Mouse (Mus musculus) induced T-regulatory cell, adult 2 months (primary cell): ENCODE results near the gene Zfp629.
"Not testable (repeated sequence)": the region's sequence is repeated elsewhere in the genome, so short reads cannot be mapped to it uniquely, and the experiment has no call there.

Experiments
- DNase-seq: peaks from one replicate; pipeline ENCODE4 v3.0.0-alpha.2; 2012; ENCODE audit warnings: low read depth

Zfp629 gene

GRCm38 (mm10) chr7:127614891-127615843 lies at the start of gene Zfp629:
TSS of gene Zfp629 (minus strand) at chr7:127615797.
- DNase-seq = peak; percentile 37

- DNase-seq = no peak
Observed at GRCm38 (mm10) chr7:127662926-127663325, 47.3 kb upstream of the Zfp629 start.

DNA sequence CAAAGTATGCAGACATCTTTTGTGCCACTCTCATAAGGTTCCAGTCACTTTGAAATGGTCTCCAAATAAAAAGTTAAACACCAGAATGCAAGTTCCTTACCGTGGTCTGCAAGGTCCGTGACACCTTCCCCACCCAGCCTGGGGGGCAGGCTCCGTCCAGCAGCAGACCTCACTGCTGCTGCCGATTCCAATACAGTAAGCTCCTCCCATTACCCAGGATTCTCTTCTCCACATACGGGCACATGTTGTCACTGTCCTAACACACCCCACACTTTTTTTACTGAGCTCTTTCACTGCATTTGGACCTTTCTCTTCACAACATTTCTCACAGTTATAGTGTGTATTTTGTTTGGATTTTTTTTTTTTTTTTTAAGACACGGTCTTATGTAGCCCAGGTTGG lies 46.2 kb upstream of the Zfp629 start:
- DNase-seq = no peak

GRCm38 (mm10) chr7:127660882-127661281 lies 45.3 kb upstream of the Zfp629 start:
- DNase-seq = no peak

- peak; percentile 82 for DNase-seq
Observed at GRCm38 (mm10) chr7:127656946-127657345, 41.3 kb upstream of the Zfp629 start.

GRCm38 (mm10) chr7:127654318-127654717 lies 38.7 kb upstream of the Zfp629 start:
- no peak for DNase-seq

DNA sequence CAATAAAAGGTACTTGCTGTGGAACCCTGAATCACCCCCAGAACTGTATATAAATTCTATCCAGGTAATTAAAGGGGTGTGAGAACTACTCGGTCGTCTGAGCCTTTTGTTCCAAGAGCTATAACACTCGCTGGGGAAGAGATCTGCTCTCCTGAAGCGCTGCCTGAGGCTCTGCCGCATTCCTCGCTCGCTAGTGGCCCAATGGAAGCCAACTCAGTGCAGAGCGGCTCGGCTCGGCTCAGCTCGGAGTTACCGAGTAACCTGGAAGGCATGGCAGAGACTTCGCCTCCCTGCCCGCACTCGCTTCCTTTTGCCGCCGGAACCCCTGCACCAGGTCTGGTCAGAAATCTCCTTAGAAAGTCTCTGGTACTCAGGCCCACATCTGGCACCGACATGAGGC lies 36.5 kb upstream of the Zfp629 start:
- DNase-seq = no peak

GRCm38 (mm10) chr7:127651624-127652023 lies 36.0 kb upstream of the Zfp629 start:
- DNase-seq = no peak

DNA sequence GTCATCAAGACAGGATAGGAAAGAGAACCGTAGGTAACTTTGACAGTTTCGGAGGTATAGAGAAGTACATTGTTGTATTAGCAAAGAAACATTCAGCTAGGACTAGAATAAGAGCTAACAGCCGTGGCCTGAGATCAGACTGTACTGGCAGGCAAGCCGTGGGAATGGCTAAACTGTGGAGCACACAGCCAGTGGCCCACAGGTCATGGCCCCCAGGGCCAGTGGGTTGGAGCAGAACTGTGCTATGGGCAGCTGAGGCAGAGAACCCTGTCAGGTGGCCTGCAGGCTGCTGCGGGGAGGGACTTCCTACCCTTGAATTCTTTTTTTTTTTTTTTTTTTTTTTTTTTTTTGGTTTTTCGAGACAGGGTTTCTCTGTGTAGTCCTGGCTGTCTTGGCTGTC lies 33.6 kb upstream of the Zfp629 start:
- no peak for DNase-seq

DNA sequence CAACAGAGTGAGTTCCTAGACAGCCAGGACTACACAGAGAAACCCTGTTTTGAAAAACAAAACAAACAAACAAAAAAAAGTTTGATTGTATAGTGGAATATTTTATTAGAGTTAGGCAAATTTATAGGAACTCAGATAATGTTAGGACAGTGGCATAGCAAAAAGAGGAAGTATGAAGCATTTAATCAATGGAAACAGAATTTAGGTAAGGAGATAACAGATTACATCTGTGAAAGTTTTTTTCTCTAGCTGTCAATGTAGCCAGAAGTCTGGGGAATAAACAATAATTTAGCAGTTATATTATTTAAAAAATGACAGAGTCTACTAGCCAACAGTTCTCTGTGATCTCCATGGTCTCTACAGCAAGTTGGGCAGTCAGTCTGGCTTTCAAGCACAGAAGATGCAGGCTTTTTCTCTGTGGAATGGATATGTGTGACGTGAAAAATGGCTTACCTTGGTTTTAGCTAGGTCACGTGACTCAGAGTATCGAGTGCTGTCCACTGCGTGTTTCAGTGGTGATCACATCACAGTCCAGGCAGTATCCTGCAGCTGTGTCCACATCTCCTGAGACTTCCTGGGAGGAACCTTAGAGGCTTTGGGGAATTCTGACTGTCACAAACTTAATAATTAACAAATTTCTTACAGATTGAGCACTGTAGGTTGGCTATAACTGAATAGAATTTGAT lies 33.1 kb upstream of the Zfp629 start:
- no peak for DNase-seq

DNA sequence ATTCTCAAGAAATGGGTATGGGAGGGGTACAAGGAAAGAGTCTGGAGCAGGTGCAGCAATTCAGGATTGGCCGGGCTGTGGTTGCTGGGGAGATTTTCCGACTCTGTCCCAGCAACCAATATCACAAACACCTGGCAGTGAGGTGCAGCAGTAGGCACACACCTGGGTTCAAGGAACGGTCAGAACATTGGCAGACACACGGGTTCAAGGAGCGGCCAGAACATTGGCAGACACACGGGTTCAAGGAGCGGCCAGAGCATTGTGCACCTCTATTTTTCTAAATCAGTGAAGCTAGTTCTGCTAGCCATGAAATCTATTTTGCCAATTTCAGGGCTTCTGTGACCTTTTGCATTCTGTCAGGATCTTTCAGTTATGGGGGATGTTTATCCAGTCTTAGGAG lies 32.0 kb upstream of the Zfp629 start:
- not testable (repeated sequence) for DNase-seq

GRCm38 (mm10) chr7:127646363-127646762 lies 30.8 kb upstream of the Zfp629 start:
- DNase-seq = peak; percentile 72

DNA sequence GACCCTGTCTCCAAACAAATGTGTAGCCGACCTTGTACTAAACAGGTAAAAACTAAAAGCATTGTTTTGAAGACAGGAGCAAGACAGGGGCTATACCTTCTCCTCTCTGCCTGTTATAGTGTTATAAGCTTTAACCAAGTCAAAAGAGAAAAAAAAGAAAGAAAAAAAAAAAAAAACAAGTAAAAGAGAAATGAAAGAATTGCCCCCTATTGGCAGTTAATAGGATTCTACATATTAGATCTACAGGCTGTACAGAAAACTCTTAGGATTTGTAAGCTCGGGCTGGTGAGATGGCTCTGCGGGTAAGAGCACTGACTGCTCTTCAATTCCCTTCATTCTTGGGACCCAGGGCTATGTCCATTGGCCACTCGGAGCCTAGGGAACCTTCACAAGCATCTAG lies 26.7 kb upstream of the Zfp629 start:
- DNase-seq = no peak

DNA sequence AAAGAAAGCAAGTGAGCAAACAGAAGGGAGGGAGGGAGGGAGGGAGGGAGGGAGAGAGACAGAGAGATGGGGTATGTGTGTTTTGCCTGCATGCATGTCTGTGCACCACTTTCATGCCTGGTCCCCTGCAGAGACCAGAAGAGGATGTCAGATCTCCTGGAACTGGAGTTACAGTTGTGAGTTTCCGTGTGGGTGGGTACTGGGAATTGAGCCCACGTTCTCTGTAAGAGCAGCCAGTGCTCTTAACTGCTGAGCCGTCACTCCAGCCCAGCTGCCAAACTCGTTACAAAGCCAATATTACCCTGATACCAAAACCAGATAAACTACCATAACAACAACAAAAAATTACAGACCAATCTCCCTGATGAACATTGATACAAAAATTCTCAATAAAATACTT lies 25.7 kb upstream of the Zfp629 start:
- peak; percentile 27 for DNase-seq

DNA sequence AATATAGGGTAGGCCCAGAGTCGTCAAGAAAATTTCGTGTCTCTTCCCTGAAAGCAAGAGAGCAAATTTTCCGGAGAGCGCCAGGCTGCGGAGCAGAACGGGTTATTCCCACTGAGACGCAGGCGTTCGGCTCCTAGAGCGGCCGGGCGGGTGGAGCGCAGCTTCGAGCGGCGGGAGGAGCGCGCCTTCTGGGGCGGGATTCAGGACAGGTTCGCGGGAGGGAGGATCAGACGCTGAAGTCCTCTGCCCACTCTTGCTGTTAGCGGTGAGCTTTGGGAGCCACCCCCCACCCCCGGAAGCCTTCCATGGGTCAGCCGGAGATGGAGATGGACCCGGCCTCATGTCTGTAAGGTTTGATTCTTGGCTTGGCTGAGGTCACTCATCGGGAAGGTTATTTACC lies 21.4 kb upstream of the Zfp629 start:
- DNase-seq = no peak

DNA sequence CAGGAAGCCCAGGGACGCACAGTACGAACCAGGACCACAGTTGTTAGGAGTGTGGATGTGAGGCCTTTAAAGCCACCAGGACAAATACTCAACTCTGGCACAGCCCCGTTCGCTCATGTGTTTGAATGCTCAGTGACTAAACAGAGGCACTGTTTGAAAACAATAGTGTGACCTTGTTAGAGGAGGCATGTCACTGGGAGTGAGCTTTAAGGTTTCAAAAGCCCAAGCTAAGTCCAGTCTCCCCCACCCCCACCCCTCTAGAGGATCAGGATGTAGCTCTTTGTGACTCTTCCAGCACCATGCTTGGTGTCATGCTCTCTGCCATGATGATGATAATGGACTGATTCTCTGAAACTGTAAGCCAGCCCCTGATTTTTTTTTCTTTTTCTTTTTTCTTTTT lies 15.8 kb upstream of the Zfp629 start:
- DNase-seq = no peak

DNA sequence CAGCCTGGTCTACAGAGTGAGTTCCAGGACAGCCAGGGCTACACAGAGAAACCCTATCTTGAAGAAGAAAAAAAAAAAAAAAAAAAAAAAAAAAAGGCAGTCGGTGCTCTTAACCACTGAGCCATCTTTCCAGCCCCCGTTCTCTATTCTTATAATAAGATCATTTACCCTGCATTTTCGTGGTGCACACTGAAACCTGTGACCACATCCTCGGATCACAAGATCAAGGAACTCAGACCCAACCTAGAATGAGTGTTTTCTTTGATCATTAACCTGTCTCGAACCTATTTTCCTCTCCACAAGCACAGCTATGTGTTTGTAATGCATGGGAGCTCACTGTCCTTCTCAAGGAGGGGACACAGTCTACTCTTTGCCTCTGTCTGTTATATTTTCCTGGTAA lies 13.0 kb upstream of the Zfp629 start:
- peak; percentile 63 for DNase-seq

- DNase-seq = no peak
Observed at GRCm38 (mm10) chr7:127626471-127626870, 10.9 kb upstream of the Zfp629 start.

- DNase-seq = no peak
Observed at GRCm38 (mm10) chr7:127626039-127626438, 10.4 kb upstream of the Zfp629 start.

DNA sequence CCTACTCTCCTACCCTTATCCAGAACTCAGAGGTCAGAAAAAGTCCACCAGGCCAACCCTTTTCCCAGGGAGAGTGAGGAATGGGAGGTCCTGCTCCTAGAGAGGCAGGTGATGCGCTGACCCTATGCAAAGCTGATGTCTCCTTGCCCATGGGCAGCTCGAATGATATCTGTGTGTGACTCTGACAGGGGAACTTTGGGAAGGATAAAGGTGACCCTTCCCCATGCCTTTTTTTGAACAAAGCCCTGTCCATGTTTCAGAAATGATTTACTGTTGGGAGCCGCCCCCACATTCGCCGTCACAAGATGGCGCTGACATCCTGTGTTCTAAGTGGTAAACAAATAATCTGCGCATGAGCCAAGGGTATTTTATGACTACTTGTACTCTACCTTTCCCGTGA lies 2.8 kb upstream of the Zfp629 start:
- not testable (repeated sequence) for DNase-seq

DNA sequence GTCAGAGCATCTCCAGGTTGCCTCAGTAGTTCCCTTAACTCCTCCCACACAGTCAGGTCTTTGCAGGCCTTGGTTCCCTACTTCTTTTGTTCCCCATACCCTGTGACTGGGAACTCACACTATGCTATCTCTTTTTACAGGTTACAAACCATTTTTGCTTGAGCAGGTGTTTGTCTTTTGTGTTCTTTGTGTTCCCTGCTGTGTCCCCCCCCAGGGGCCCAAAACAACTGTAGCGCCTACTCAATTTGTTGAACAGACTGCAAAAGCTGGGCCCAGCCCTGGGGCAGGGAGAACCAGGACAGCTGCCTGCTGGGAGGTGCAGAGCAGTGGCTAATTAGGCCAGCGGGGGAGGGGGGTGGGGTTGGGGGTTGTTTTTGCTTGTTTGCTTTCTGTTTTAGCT lies 2.4 kb upstream of the Zfp629 start:
- no peak for DNase-seq

DNA sequence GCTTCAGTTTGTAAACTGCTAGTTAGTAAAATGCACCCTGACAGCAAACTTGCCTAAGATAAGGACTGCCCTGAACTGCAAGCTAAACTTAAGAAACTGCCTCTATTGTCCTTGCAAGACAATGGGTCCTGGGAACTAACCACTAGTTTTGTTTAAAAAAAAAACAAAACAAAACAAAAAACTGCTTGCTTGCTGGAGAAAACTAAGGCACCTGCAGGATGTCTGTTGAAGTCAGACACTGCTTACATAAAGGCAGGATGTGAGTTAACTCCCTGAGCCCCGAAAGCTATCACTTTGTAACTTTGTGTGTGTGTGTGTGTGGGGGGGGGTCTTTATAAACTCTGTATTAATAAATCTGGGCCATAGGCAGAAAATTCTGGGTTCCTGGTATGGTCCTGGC lies 1.3 kb upstream of the Zfp629 start:
- no peak for DNase-seq

DNA sequence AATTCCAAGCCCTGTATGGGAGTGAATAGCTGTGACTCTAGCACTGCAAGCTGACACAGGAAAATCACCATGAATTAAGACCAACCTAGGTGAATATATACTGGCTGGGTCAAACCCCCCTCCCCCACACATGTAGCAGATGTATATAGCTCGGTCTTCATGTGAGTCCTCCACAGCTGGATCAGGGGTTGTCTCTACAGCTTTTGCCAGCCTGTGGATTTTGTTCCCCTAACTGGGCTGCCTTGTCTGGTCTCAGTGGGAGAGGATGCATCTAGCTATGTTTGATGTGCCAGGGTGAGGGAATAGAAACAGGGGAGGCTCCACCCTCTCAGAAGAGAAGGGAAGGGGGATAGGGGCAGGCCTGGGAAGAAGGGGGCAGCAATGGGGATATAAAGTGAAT lies 739 bp upstream of the Zfp629 start:
- no peak for DNase-seq
